Comparison of ENCODE assay signal across 10 mouse cellular contexts in genomic region chr1:96846727-96847126, GRCm38 (mm10). TPM values are rescaled to one million over a fixed set of nuclear protein-coding genes. Genes with fewer than 3 reads are reported as not detected.
DNase-seq lines count a peak whose midpoint lies in the region; ATAC-seq and TF ChIP-seq lines count a peak whose summit lies in the region.
"Had no signal": no experiment of that assay in that cellular context is flagged by ENCODE, and none has a peak within 500 bp of the region (broad histone marks: within the 10 kb centered on the region; RNA-seq: fewer than 3 reads in every experiment).

No protein-coding gene starts in this region.

- H3K9ac ChIP-seq in liver, adult 2 months (ENCODE audit: low read depth, low read length) = no peak overlapping the region
- H3K9ac ChIP-seq in liver, embryonic 12.5 days = no peak overlapping the region
- H3K9ac ChIP-seq: liver, embryonic 13.5 days had no signal

- H3K4me2 ChIP-seq in liver, embryonic 12.5 days = no peak overlapping the region
- H3K4me2 ChIP-seq: liver, embryonic 13.5 days had no signal

- no peaks in the 10 kb centered on the region for H3K79me2 ChIP-seq in liver, adult 2 months (ENCODE audit: control insufficient read depth, insufficient read depth, low read length)

- H3K36me3 ChIP-seq in liver, adult 2 months (ENCODE audit: control insufficient read depth, insufficient read depth, low read length) = no peaks in the 10 kb centered on the region
- H3K36me3 ChIP-seq in liver, embryonic 12.5 days = no peaks in the 10 kb centered on the region
- H3K36me3 ChIP-seq: liver, embryonic 13.5 days had no signal

- no peak for TF ChIP-seq CTCF in liver, adult 2 months (IDR thresholded peaks at IDR 0.05; ENCODE audit: low read depth, low read length)

- no peaks in the 10 kb centered on the region for H3K27me3 ChIP-seq in liver, adult 2 months (ENCODE audit: control insufficient read depth, insufficient read depth, low read length)
- no peaks in the 10 kb centered on the region for H3K27me3 ChIP-seq in liver, embryonic 12.5 days (replicated peaks)
- H3K27me3 ChIP-seq: liver, embryonic 13.5 days had no signal

- no peaks in the 10 kb centered on the region for H3K4me1 ChIP-seq in liver, adult 2 months (ENCODE audit: control insufficient read depth, insufficient read depth, low read length)
- H3K4me1 ChIP-seq in liver, embryonic 12.5 days = no peaks in the 10 kb centered on the region
- H3K4me1 ChIP-seq: liver, embryonic 13.5 days had no signal

- H3K27ac ChIP-seq in liver, adult 2 months (replicated peaks; ENCODE audit: insufficient read depth, low read depth, low read length) = no peak overlapping the region
- no peak overlapping the region for H3K27ac ChIP-seq in liver, embryonic 12.5 days
- H3K27ac ChIP-seq: liver, embryonic 13.5 days had no signal

- H3K9me3 ChIP-seq in liver, embryonic 12.5 days (replicated peaks) = no peaks in the 10 kb centered on the region
- H3K9me3 ChIP-seq: liver, embryonic 13.5 days had no signal

- 2% methylated on average over 3 of the region's 3 CpGs for WGBS in liver, adult 2 months
- WGBS in liver, embryonic 12.5 days (ENCODE audit: insufficient replicate concordance) = 2% methylated on average over 3 of the region's 3 CpGs

- ATAC-seq in cerebellum, adult (ENCODE audit: insufficient number of reproducible peaks, low FRiP score, low TSS enrichment) = no peak; the same call in 1 of the 2 replicates
- ATAC-seq in liver, embryonic 12.5 days = no peak
- peak; percentile 72 for ATAC-seq in megakaryocyte, adult 5-6 weeks (ENCODE audit: poor library complexity, severe bottlenecking)
- no peak for ATAC-seq in activated CD4-positive, CD25-positive, alpha-beta regulatory T cell, adult 4 months

- H3K4me3 ChIP-seq in liver, adult 2 months (ENCODE audit: insufficient read depth, low read depth, low read length) = no peak overlapping the region
- no peak overlapping the region for H3K4me3 ChIP-seq in liver, embryonic 12.5 days
- H3K4me3 ChIP-seq: erythroblast, embryonic 14.5 days; liver, embryonic 13.5 days had no signal

- no peak for TF ChIP-seq POLR2A in liver, adult 2 months (IDR thresholded peaks at IDR 0.05; ENCODE audit: extremely low read depth, insufficient read depth, low read length)

- peak; percentile 5 for DNase-seq in cerebellum, adult 8-10 months
- DNase-seq in liver, adult 2 months (ENCODE audit: extremely low read depth, low read depth, low spot score) = peak; percentile 27
- peak; percentile 14 for DNase-seq in embryo, embryonic 10 days (ENCODE audit: low spot score)
- DNase-seq in gastrocnemius, postnatal 4 days (ENCODE audit: low spot score in 2 of 2) = no peak
- DNase-seq: liver, embryonic 13.5 days had no signal

RNA-seq across cellular contexts. Expression of gene Slco4c1, which starts 25.2 kb away (rescaled TPM):
- under 0.01 TPM in 2 replicates for total RNA-seq in liver, adult 2 months (2014; rRNA removed)
- polyA plus RNA-seq in liver, adult 2 months (2012; rRNA removed) = not detected in 2 replicates
- 0.29 and 0.42 TPM in 2 replicates for polyA plus RNA-seq in liver, embryonic 12.5 days (2016; fragmentation: Nextera tagmentation; extraction: Ambion mirVana)
- 12.8 and 15.9 TPM in 2 replicates for total RNA-seq in megakaryocyte, adult 5-6 weeks (2015)
- total RNA-seq in megakaryocyte, adult 5-6 weeks (2017) = 9.1 and 13.3 TPM in 2 replicates
- polyA plus RNA-seq in activated CD4-positive, CD25-positive, alpha-beta regulatory T cell, adult 4 months (2017; shearing (Covaris generic)) = not detected
- total RNA-seq in gastrocnemius, postnatal 4 days (2021) = under 1 TPM in 1 of 2 experiments, not detected in 1; 0.05 TPM
- polyA plus RNA-seq: erythroblast, embryonic 14.5 days had no signal

Comparison
In these comparisons a context has a peak if more than half of its experiments do, and no peak if none do; other contexts are left out.
1. DNase-seq: peak in cerebellum, adult 8-10 months (single experiment), liver, adult 2 months (single experiment) and embryo, embryonic 10 days (single experiment); none in gastrocnemius, postnatal 4 days (0 of 2).
2. RNA of gene Slco4c1, which starts 25.2 kb away (total RNA-seq): 9.1 to 15.9 TPM in megakaryocyte, adult 5-6 weeks; 0.05 TPM in gastrocnemius, postnatal 4 days and under 0.01 TPM in liver, adult 2 months; every median in the first group is over 4 times any median in the second.